Mouse (Mus musculus) urinary bladder, adult 18-20 months (tissue): ENCODE measurements at regions not wholly inside any gene's neighbourhood (a gene's known extent, or its start where the extent isn't known, plus 50 kb on each side); places are given as distances from the start of the nearest gene placed in this dataset.
"Not testable (repeated sequence)": the region's sequence is repeated elsewhere in the genome, so short reads cannot be mapped to it uniquely, and the experiment has no call there.

Experiments
- DNase-seq, 2 experiments: peaks; one replicate each; pipeline ENCODE4 v3.0.0; 2022; ENCODE audit warnings: low spot score in 2 of 2, mixed read lengths in 2 of 2

- DNase-seq, result peak in 1 of 2 experiments; percentile 11
Observed at GRCm38 (mm10) chr14:87215099-87215498, 74.1 kb upstream of the Diaph3 start.

- DNase-seq, result no peak
Observed at GRCm38 (mm10) chr14:87217042-87217441, 76.0 kb upstream of the Diaph3 start.

- no peak for DNase-seq
Observed at GRCm38 (mm10) chr14:87219975-87220374, 78.9 kb upstream of the Diaph3 start.

GRCm38 (mm10) chr14:87224870-87225269, 83.8 kb upstream of the Diaph3 start:
- no peak for DNase-seq

GRCm38 (mm10) chr14:87249258-87249657, 108.2 kb upstream of the Diaph3 start:
- DNase-seq, result no peak

- no peak for DNase-seq
Observed at GRCm38 (mm10) chr14:87255484-87256208, 114.6 kb upstream of the Diaph3 start.

GRCm38 (mm10) chr14:87261726-87262125, 120.7 kb upstream of the Diaph3 start:
- no peak for DNase-seq

- no peak for DNase-seq
Observed at GRCm38 (mm10) chr14:87264826-87265225, 123.8 kb upstream of the Diaph3 start.

- no peak for DNase-seq
Observed at GRCm38 (mm10) chr14:87266309-87266708, 125.3 kb upstream of the Diaph3 start.

GRCm38 (mm10) chr14:87289266-87289665, 127.2 kb upstream of the Tdrd3 start:
- DNase-seq, result not testable (repeated sequence)

GRCm38 (mm10) chr14:87289708-87290243, 126.7 kb upstream of the Tdrd3 start:
- DNase-seq, result no peak

- DNase-seq, result no peak
Observed at GRCm38 (mm10) chr14:87295206-87295605, 121.2 kb upstream of the Tdrd3 start.

GRCm38 (mm10) chr14:87297160-87297559, 119.3 kb upstream of the Tdrd3 start:
- DNase-seq, result no peak

- DNase-seq, result no peak
Observed at GRCm38 (mm10) chr14:87300838-87301237, 115.6 kb upstream of the Tdrd3 start.

GRCm38 (mm10) chr14:87301564-87301963, 114.9 kb upstream of the Tdrd3 start:
- DNase-seq, result no peak

GRCm38 (mm10) chr14:87305481-87305880, 111.0 kb upstream of the Tdrd3 start:
- DNase-seq, result no peak

- DNase-seq, result no peak
Observed at GRCm38 (mm10) chr14:87306011-87306410, 110.4 kb upstream of the Tdrd3 start.

GRCm38 (mm10) chr14:87308016-87308415, 108.4 kb upstream of the Tdrd3 start:
- no peak for DNase-seq

- DNase-seq, result no peak
Observed at GRCm38 (mm10) chr14:87312318-87312717, 104.1 kb upstream of the Tdrd3 start.

- peak in 1 of 2 experiments; percentile 15 for DNase-seq
Observed at GRCm38 (mm10) chr14:87314999-87315732, 101.3 kb upstream of the Tdrd3 start.

GRCm38 (mm10) chr14:87327841-87328240, 88.6 kb upstream of the Tdrd3 start:
- no peak for DNase-seq

GRCm38 (mm10) chr14:87337950-87338526, 78.4 kb upstream of the Tdrd3 start:
- no peak for DNase-seq
